Mouse (Mus musculus): ENCODE measurements around the gene Pou1f1.

GRCm38 (mm10) chr16:65564951-65565350, 44.6 kb downstream of the Pou1f1 start:
- TF ChIP-seq CTCF (IDR thresholded peaks at IDR 0.05; ENCODE audit: low read depth, low read length) (no peak), GATA1 (IDR thresholded peaks at IDR 0.05; ENCODE audit: borderline replicate concordance, low read length) (no peak), GATA2 (IDR thresholded peaks at IDR 0.05; ENCODE audit: borderline replicate concordance, low read depth, low read length) (no peak), POLR2AphosphoS5 (IDR thresholded peaks at IDR 0.05; ENCODE audit: insufficient replicate concordance, low read depth, low read length) (no peak), TAL1 (conservative IDR thresholded peaks at IDR 0.05; ENCODE audit: low read depth, low read length) (no peak)
